Mouse (Mus musculus): ENCODE results near the gene Rasl11b.

DNA sequence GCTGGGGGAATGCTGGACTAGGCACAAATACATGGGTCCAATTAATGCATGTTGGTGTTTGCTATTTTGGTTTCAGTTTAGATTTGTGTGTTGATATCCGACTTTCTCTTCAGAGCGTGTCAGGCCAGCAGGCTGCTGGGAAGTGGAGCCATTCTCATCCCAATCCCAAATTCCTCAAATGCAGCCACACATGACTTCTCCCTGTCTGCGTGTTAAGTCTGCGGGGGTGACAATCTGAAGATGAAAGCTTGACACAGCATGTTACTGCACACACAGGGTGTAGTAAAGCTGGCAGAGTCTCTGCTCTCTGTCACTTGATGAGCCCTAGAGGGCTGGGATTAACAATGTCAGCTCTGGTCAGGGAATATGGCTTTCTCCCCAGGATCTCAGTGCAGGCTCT, 20.0 kb downstream of the Rasl11b start:
- no peak for TF ChIP-seq CTCF (IDR thresholded peaks at IDR 0.05; ENCODE audit: low read depth, low read length)
- no peak for TF ChIP-seq POLR2A (IDR thresholded peaks at IDR 0.05; ENCODE audit: insufficient read depth, low read length)
- TF ChIP-seq EP300 (IDR thresholded peaks at IDR 0.05; ENCODE audit: insufficient read depth, low read depth, low read length) = no peak
